Mouse (Mus musculus) C2C12 (cell line): ENCODE measurements around the gene Fam208a. TPM values are rescaled to one million over a fixed set of nuclear protein-coding genes. Genes with fewer than 3 reads are reported as not detected.

Experiments
- H3K27me3 ChIP-seq: one replicate; pipeline ENCODE4 v1.6.1; 2011; ENCODE audit not compliant: control insufficient read depth, insufficient read depth, insufficient read length
- H3K36me3 ChIP-seq: one replicate; pipeline ENCODE4 v1.6.1; 2011; ENCODE audit not compliant: control insufficient read depth, insufficient read depth
- H3K4me3 ChIP-seq: one replicate; pipeline ENCODE4 v1.5.1; 2011; ENCODE audit warnings: mild to moderate bottlenecking, control low read depth; ENCODE audit not compliant: poor library complexity, insufficient read depth, severe bottlenecking
- H3K79me2 ChIP-seq: one replicate; pipeline ENCODE4 v1.6.1; 2011; ENCODE audit not compliant: control insufficient read depth, insufficient read depth
- H3K79me3 ChIP-seq: one replicate; pipeline ENCODE4 v1.6.1; 2011; ENCODE audit warnings: low read depth, control low read depth
- H3ac ChIP-seq: one replicate; pipeline ENCODE3; 2011; ENCODE audit warnings: low read depth; ENCODE audit not compliant: control insufficient read depth, insufficient read length
- CEBPB ChIP-seq: IDR thresholded peaks from one replicate; pipeline ENCODE4 v1.6.1; 2011; ENCODE audit warnings: low read depth, mild to moderate bottlenecking, control low read depth, moderate library complexity
- CTCF ChIP-seq: IDR thresholded peaks from one replicate; pipeline ENCODE4 v1.5.1; 2011; ENCODE audit not compliant: control insufficient read depth, insufficient read depth, insufficient read length
- FOSL1 ChIP-seq: IDR thresholded peaks from one replicate; pipeline ENCODE4 v1.8.0; 2011; ENCODE audit warnings: mild to moderate bottlenecking, low read length; ENCODE audit not compliant: poor library complexity, insufficient read depth, severe bottlenecking
- MAX ChIP-seq: IDR thresholded peaks from one replicate; pipeline ENCODE4 v1.6.1; 2011; ENCODE audit warnings: mild to moderate bottlenecking, control low read depth
- MYOD1 ChIP-seq: IDR thresholded peaks from one replicate; pipeline ENCODE4 v1.6.1; 2011; ENCODE audit warnings: low read depth; ENCODE audit not compliant: control insufficient read depth, insufficient read length
- MYOG ChIP-seq: IDR thresholded peaks from one replicate; pipeline ENCODE4 v1.6.1; 2011; ENCODE audit not compliant: control insufficient read depth, insufficient read length; ENCODE audit errors: extremely low read depth
- USF1 ChIP-seq: IDR thresholded peaks from one replicate; pipeline ENCODE4 v1.6.1; 2011; ENCODE audit warnings: low read depth, mild to moderate bottlenecking, control low read depth, moderate library complexity
- polyA plus RNA-seq: library from polyadenylated mRNA; unstranded; fragments of >200 nt; fragmentation: generic; extraction: Trizol; gene quantifications from one replicate; pipeline ENCODE4 v1.2.1, GENCODE M21; 2012; ENCODE audit warnings: missing spikeins

Gene Fam208a
- polyA plus RNA-seq, 1 experiment = 1.7 TPM

- H3K27me3 ChIP-seq = no peaks in the 10 kb centered on the region
- TF ChIP-seq MAX = peak; percentile 49
- TF ChIP-seq MYOG = no peak
- peak overlapping the region; percentile 40 for H3K4me3 ChIP-seq
- peaks cover 47% of the 10 kb centered on the region for H3K79me2 ChIP-seq
- H3ac ChIP-seq = peak overlapping the region; percentile 32
- H3K36me3 ChIP-seq = peaks cover 3% of the 10 kb centered on the region
- H3K79me3 ChIP-seq = peaks cover 21% of the 10 kb centered on the region
These were observed 508 bp downstream of the Fam208a start for GRCm38 (mm10) chr14:27428973-27429711.

GRCm38 (mm10) chr14:27430280-27430679 lies 1.6 kb downstream of the Fam208a start:
- TF ChIP-seq USF1 = no peak
- TF ChIP-seq MYOD1 = no peak
- no peak for TF ChIP-seq MYOG
- no peak for TF ChIP-seq CEBPB
- TF ChIP-seq MAX = no peak
- TF ChIP-seq FOSL1 = no peak
- no peak for TF ChIP-seq CTCF
- Histone ChIP-seq H3ac (no peak overlapping the region), H3K79me3 (peaks cover 26% of the 10 kb centered on the region), H3K27me3 (no peaks in the 10 kb centered on the region), H3K79me2 (peaks cover 59% of the 10 kb centered on the region), H3K4me3 (no peak overlapping the region), H3K36me3 (peaks cover 3% of the 10 kb centered on the region)

DNA sequence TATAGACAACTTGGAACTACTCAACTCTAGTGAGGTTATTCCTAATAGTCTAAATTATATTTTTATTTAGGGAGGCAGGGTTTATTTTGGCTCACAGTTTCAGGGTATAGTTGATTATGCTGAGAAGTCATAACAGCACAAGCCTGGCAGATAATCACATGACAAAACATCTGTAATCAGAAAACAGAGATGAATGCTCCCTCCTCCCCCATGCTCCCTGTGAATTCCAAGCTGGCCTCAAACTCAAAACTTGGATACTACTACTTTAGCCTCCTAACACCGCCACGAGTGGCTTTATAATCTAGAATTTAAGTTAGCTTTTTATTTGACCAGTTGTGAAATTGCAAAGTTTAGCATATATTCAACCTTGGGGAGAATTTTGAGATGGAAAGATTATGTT lies 3.4 kb downstream of the Fam208a start:
- Histone ChIP-seq H3K36me3 (peaks cover 3% of the 10 kb centered on the region), H3K79me2 (peaks cover 75% of the 10 kb centered on the region), H3ac (no peak overlapping the region), H3K27me3 (no peaks in the 10 kb centered on the region), H3K79me3 (peaks cover 27% of the 10 kb centered on the region), H3K4me3 (no peak overlapping the region)
- TF ChIP-seq MYOD1 (no peak), MYOG (no peak), USF1 (no peak), CEBPB (no peak), FOSL1 (no peak), MAX (no peak), CTCF (no peak)

- H3K79me2 ChIP-seq = peaks cover 62% of the 10 kb centered on the region
- no peaks in the 10 kb centered on the region for H3K27me3 ChIP-seq
- peaks cover 26% of the 10 kb centered on the region for H3K36me3 ChIP-seq
- no peak overlapping the region for H3ac ChIP-seq
- H3K79me3 ChIP-seq = peaks cover 14% of the 10 kb centered on the region
- no peak overlapping the region for H3K4me3 ChIP-seq
- TF ChIP-seq MYOG (no peak), CEBPB (no peak), MYOD1 (no peak), CTCF (no peak), MAX (no peak), FOSL1 (no peak), USF1 (no peak)
These were observed 7.5 kb downstream of the Fam208a start for GRCm38 (mm10) chr14:27436116-27436515.

- Histone ChIP-seq H3K79me3 (peaks cover 7% of the 10 kb centered on the region), H3K79me2 (peaks cover 55% of the 10 kb centered on the region), H3K4me3 (no peak overlapping the region), H3K36me3 (peaks cover 29% of the 10 kb centered on the region), H3ac (no peak overlapping the region), H3K27me3 (no peaks in the 10 kb centered on the region)
- no peak for TF ChIP-seq CTCF
- TF ChIP-seq MYOD1 = no peak
- TF ChIP-seq FOSL1 = no peak
- TF ChIP-seq MYOG = no peak
- no peak for TF ChIP-seq MAX
- no peak for TF ChIP-seq USF1
- no peak for TF ChIP-seq CEBPB
These were observed 8.2 kb downstream of the Fam208a start for GRCm38 (mm10) chr14:27436826-27437225.

- TF ChIP-seq CEBPB (no peak), MYOG (no peak)
- peaks cover 16% of the 10 kb centered on the region for H3K79me2 ChIP-seq
- no peaks in the 10 kb centered on the region for H3K27me3 ChIP-seq
- no peak overlapping the region for H3K4me3 ChIP-seq
- H3K36me3 ChIP-seq = peaks cover 51% of the 10 kb centered on the region
- H3ac ChIP-seq = no peak overlapping the region
- H3K79me3 ChIP-seq = peaks cover 1% of the 10 kb centered on the region
These were observed 12.3 kb downstream of the Fam208a start for GRCm38 (mm10) chr14:27440921-27441320.
